Mouse (Mus musculus) testis, adult 2 months (tissue): ENCODE data around the gene Sytl1. TPM values are rescaled to one million over a fixed set of nuclear protein-coding genes. Genes with fewer than 3 reads are reported as not detected.

Experiments used
- H3K27ac ChIP-seq: fragments of 200-500 bp; 2 replicates; pipeline ENCODE4 v1.5.1; 2012; ENCODE audit warnings: low read depth, low read length; ENCODE audit not compliant: control insufficient read depth, insufficient read depth
- H3K27me3 ChIP-seq: fragments of 200-500 bp; 2 replicates; pipeline ENCODE4 v1.6.1; 2012; ENCODE audit warnings: mild to moderate bottlenecking, low read length, moderate library complexity; ENCODE audit not compliant: control insufficient read depth, insufficient read depth
- H3K36me3 ChIP-seq: fragments of 200-500 bp; 2 replicates; pipeline ENCODE4 v1.6.1; 2012; ENCODE audit warnings: mild to moderate bottlenecking, low read length; ENCODE audit not compliant: control insufficient read depth, insufficient read depth
- H3K4me1 ChIP-seq: fragments of 200-500 bp; 2 replicates; pipeline ENCODE4 v1.6.1; 2012; ENCODE audit warnings: low read length; ENCODE audit not compliant: control insufficient read depth, insufficient read depth
- H3K4me3 ChIP-seq: fragments of 200-500 bp; 2 replicates; pipeline ENCODE4 v1.5.1; 2012; ENCODE audit warnings: low read depth, mild to moderate bottlenecking, low read length, moderate library complexity, mixed read lengths; ENCODE audit not compliant: control insufficient read depth
- CTCF ChIP-seq: fragments of 200-500 bp; IDR thresholded peaks from 2 replicates; pipeline ENCODE4 v1.5.1; 2012; ENCODE audit warnings: low read depth, mild to moderate bottlenecking, inconsistent platforms, low read length, moderate library complexity; ENCODE audit not compliant: control insufficient read depth, insufficient read depth, insufficient replicate concordance
- POLR2A ChIP-seq: fragments of 200-500 bp; IDR thresholded peaks from 2 replicates; pipeline ENCODE4 v1.6.1; 2012; ENCODE audit warnings: low read depth, mild to moderate bottlenecking, inconsistent platforms, low read length, moderate library complexity; ENCODE audit not compliant: control insufficient read depth
- polyA plus RNA-seq: library from polyadenylated mRNA; depleted of rRNA; stranded (reverse); fragments of >200 nt; gene quantifications from 2 replicates; pipeline ENCODE4 v1.2.3, GENCODE M21; 2012

Sytl1 gene
- polyA plus RNA-seq, 1 experiment = 0.33 TPM

- H3K36me3 ChIP-seq = peaks cover 6% of the 10 kb centered on the region
- no peak overlapping the region for H3K27ac ChIP-seq
- TF ChIP-seq CTCF (no peak), POLR2A (no peak)
- H3K4me1 ChIP-seq = no peaks in the 10 kb centered on the region; the same call in 1 of the 2 replicates
- H3K4me3 ChIP-seq = no peak overlapping the region
- H3K27me3 ChIP-seq = no peaks in the 10 kb centered on the region
Measured at GRCm38 (mm10) chr4:133265759-133266158, 2.8 kb upstream of the Sytl1 start.

DNA sequence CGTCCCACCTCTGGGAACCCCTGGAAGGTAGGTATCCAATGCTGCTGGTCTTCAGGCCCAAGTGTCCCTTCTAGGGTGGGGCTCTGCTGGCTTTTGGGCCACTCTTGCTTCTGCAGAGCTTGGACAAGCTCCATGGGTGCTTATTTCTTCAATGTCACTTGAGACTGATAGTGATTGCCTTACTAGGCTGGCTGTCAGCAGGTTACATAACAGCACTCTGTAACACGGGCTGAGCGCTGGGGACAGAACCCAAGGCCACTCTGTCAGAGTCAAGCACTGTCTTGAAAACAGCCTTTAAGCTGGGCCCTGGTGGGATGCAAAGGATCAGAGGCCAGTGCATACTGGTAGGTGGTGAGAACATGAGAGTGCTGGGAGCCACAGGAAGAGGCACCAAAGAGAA lies 2.4 kb upstream of the Sytl1 start:
- Histone ChIP-seq H3K4me3 (no peak overlapping the region), H3K27ac (no peak overlapping the region), H3K4me1 (no peaks in the 10 kb centered on the region), H3K36me3 (peaks cover 6% of the 10 kb centered on the region; the same call in 1 of the 2 replicates), H3K27me3 (no peaks in the 10 kb centered on the region)
- TF ChIP-seq CTCF = no peak
- no peak for TF ChIP-seq POLR2A

DNA sequence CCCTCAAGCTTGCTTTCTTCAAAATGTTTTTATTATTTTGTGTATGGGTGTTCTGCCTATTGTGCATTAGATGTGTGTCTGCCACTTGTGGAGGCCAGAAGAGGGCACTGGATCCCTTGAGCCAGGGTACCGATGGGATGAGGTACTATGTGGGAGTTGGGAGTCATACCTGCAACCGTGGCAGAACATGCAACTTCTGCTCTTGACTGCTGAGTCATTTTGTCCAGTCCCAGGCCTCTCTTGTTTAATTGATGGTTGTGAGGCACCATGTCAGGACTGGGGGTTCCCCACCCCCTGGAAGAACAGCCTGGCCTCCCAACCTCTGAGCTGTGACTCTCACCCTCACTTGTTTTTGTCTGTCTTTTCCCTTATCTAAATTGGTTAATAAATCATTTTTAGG lies 1.6 kb upstream of the Sytl1 start:
- H3K27ac ChIP-seq = no peak overlapping the region
- no peak overlapping the region for H3K4me3 ChIP-seq
- no peaks in the 10 kb centered on the region for H3K27me3 ChIP-seq
- H3K36me3 ChIP-seq = peaks cover 6% of the 10 kb centered on the region; the same call in 1 of the 2 replicates
- no peaks in the 10 kb centered on the region for H3K4me1 ChIP-seq
- TF ChIP-seq POLR2A (no peak), CTCF (no peak)

DNA sequence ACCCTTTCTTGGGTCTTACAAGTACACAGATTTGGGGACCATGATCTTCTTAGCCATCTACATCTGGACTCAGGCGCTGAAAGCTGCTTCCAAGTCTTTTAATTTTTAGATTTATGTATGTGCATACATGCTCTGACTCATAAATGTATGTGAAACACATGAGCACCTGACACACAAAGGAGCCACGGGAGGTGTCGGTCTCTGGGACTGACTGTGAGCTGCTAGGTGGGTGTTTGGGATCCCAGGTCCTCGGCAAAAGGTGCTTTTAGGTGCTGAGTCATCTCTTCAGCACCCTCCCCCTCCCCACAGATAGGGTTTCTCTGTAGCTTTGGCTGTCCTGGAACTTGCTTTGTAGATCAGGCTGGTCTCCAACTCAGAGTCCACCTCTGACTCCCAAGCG lies 843 bp upstream of the Sytl1 start:
- TF ChIP-seq POLR2A (no peak), CTCF (no peak)
- H3K4me1 ChIP-seq = no peaks in the 10 kb centered on the region
- H3K36me3 ChIP-seq = peaks cover 6% of the 10 kb centered on the region; the same call in 1 of the 2 replicates
- no peak overlapping the region for H3K4me3 ChIP-seq
- no peaks in the 10 kb centered on the region for H3K27me3 ChIP-seq
- H3K27ac ChIP-seq = no peak overlapping the region

DNA sequence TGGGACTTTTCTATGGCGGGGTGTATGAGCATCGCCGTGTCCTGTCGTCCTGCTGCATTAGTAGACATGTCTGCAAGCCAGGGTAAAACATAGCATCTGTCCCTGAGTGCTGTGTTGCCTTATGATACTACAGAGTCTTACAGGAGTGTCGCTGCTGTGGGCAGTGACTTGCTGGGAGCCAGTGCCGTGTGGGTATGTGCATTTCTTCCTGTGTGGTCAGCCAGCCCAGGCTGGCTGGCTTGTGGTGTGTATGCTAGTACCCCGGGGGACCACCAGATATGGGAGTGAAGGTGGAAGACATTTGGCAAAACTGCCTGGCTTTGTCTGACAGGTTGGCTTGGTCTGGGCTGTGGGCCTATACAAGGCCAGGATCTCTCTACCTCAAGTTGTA lies 543 bp downstream of the Sytl1 start:
- Histone ChIP-seq H3K4me3 (no peak overlapping the region), H3K4me1 (no peaks in the 10 kb centered on the region), H3K27me3 (no peaks in the 10 kb centered on the region), H3K36me3 (peaks cover 3% of the 10 kb centered on the region; the same call in 1 of the 2 replicates), H3K27ac (no peak overlapping the region)
- TF ChIP-seq CTCF (no peak), POLR2A (no peak)

- Histone ChIP-seq H3K27ac (no peak overlapping the region), H3K4me1 (peaks cover under 1% of the 10 kb centered on the region; the same call in 1 of the 2 replicates), H3K4me3 (no peak overlapping the region), H3K36me3 (peaks cover 3% of the 10 kb centered on the region; the same call in 1 of the 2 replicates), H3K27me3 (no peaks in the 10 kb centered on the region)
- no peak for TF ChIP-seq CTCF
- no peak for TF ChIP-seq POLR2A
Measured at GRCm38 (mm10) chr4:133261641-133262374, 1.1 kb downstream of the Sytl1 start.

DNA sequence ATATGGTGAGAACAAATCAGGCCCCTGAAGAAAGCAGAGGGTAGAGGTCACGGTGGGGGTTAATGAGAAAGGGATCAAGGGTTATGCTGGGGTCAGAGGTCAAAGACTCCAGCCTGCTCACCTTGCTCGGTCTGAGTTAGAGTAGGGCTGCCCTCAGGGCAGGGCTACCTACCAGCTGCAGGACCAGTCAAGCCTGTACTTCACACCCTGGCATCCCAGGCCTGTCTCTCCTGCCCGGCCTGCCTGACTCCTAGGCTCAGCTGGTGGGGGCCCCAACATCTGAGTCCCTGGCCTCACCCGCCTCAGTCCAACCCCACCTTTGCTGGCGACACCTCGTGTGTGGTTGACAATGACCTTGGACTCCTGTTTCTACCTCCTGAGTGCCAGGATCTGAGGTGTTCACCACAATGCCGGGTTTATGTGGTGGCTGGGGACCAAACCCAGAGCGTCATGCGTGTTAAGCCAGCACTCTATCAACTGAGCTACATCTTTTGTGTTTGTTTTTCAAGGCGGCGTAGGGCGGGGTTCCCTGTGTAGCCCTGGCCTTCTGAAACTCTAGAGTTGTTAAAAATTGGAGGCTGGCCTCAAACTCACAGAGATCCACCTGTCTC lies 5.0 kb downstream of the Sytl1 start:
- no peaks in the 10 kb centered on the region for H3K27me3 ChIP-seq

More for the DNA sequence above, 5.0 kb downstream of the Sytl1 start:
- Histone ChIP-seq H3K4me1 (peaks cover 2% of the 10 kb centered on the region; the same call in 1 of the 2 replicates), H3K27ac (no peak overlapping the region), H3K4me3 (no peak overlapping the region), H3K36me3 (no peaks in the 10 kb centered on the region)
- no peak for TF ChIP-seq CTCF
- no peak for TF ChIP-seq POLR2A
